Mouse (Mus musculus): ENCODE results near the gene Zfp800.

- TF ChIP-seq POLR2A (IDR thresholded peaks at IDR 0.05; ENCODE audit: low read depth, low read length) (peak; percentile 49), CTCF (IDR thresholded peaks at IDR 0.05; ENCODE audit: borderline replicate concordance, insufficient read depth, low read length) (no peak)
These were observed 26.2 kb upstream of the Zfp800 start for GRCm38 (mm10) chr6:28423767-28424695.

Measured in embryonic fibroblast, embryonic 13.5 days (primary cell).